Mouse (Mus musculus) forebrain, postnatal 0 days (tissue): Measurements from ENCODE around the gene Cmtm2b. TPM values are rescaled to one million over a fixed set of nuclear protein-coding genes. Genes with fewer than 3 reads are reported as not detected.

Source experiments
- ATAC-seq: fragments of 200-750 bp; cut with Nextera tagmentation; 2 replicates; pipeline ENCODE4 v1.8.0; 2017; ENCODE audit warnings: mild to moderate bottlenecking, moderate library complexity
- DNase-seq: peaks from one replicate; pipeline ENCODE4 v3.0.0-alpha.2; 2015
- H3K27ac ChIP-seq: fragments of 300-500 bp; sonication (generic); 2 replicates; pipeline ENCODE4 v1.5.1; 2014; ENCODE audit warnings: low read depth, mild to moderate bottlenecking, antibody characterized with exemption, low read length, moderate library complexity, mixed read lengths
- H3K27me3 ChIP-seq: fragments of 300-500 bp; sonication (generic); 2 replicates; pipeline ENCODE4 v1.6.1; 2014; ENCODE audit warnings: mild to moderate bottlenecking, low read length, mixed read lengths; ENCODE audit not compliant: insufficient read depth
- H3K36me3 ChIP-seq: fragments of 300-500 bp; sonication (generic); 2 replicates; pipeline ENCODE4 v1.6.1; 2014; ENCODE audit warnings: mild to moderate bottlenecking, moderate library complexity; ENCODE audit not compliant: insufficient read depth
- H3K4me1 ChIP-seq: fragments of 300-500 bp; sonication (generic); 2 replicates; pipeline ENCODE4 v1.6.1; 2014; ENCODE audit warnings: antibody characterized with exemption; ENCODE audit not compliant: insufficient read depth
- H3K4me2 ChIP-seq: fragments of 300-500 bp; sonication (generic); 2 replicates; pipeline ENCODE4 v1.6.1; 2014; ENCODE audit warnings: low read depth, mild to moderate bottlenecking, moderate library complexity
- H3K4me3 ChIP-seq: fragments of 300-500 bp; sonication (generic); 2 replicates; pipeline ENCODE4 v1.5.1; 2014; ENCODE audit warnings: low read depth, low read length, mixed read lengths
- H3K9ac ChIP-seq: fragments of 300-500 bp; sonication (generic); 2 replicates; pipeline ENCODE4 v1.6.1; 2014; ENCODE audit warnings: mild to moderate bottlenecking
- H3K9me3 ChIP-seq: fragments of 300-500 bp; sonication (generic); 2 replicates; pipeline ENCODE4 v1.6.1; 2016; ENCODE audit warnings: low read length
- CTCF ChIP-seq: sonication (generic); IDR thresholded peaks from 2 replicates; pipeline ENCODE4 v1.5.1; 2016; ENCODE audit warnings: antibody characterized with exemption, control low read depth, low read depth
- WGBS: fragments of 180-500 bp; shearing (Covaris S2); extraction: QIAGEN DNeasy Blood & Tissue Kit; methylation state at CpG from one replicate; pipeline ENCODE4 v1.1.7; 2014; 5-methylcytosine and 5-hydroxymethylcytosine counted together
- polyA plus RNA-seq: library from polyadenylated mRNA; unstranded; fragments of >200 nt; fragmentation: Nextera tagmentation; extraction: Ambion mirVana; gene quantifications from 2 replicates; pipeline ENCODE4 v1.2.1, GENCODE M21; 2015
- total RNA-seq: library from RNA; depleted of rRNA; stranded (reverse); fragments of >200 nt; gene quantifications from 2 replicates; pipeline ENCODE4 v1.2.3, GENCODE M21; 2014

The Cmtm2b gene
- total and polyA plus RNA-seq, 2 experiments from 2014 or later: not detected

- Histone ChIP-seq H3K9me3 (no peaks in the 10 kb centered on the region), H3K4me1 (no peaks in the 10 kb centered on the region), H3K4me3 (peak within 1 kb of the TSS; percentile 59), H3K9ac (peak within 1 kb of the TSS; percentile 73), H3K4me2 (peak within 1 kb of the TSS; percentile 96), H3K27ac (peak within 1 kb of the TSS; percentile 45; the same call in 1 of the 2 replicates), H3K27me3 (no peaks in the 10 kb centered on the region), H3K36me3 (no peaks in the 10 kb centered on the region)
- no peak for TF ChIP-seq CTCF
- no peak for ATAC-seq
- DNase-seq: no peak
- WGBS: 17% methylated on average over 17 of the region's 18 CpGs
These were observed 17.4 kb downstream of the Cmtm2b start, which contains the start of gene Cmtm3 for GRCm38 (mm10) chr8:104339229-104339982. TSS of gene Cmtm3 (plus strand) at chr8:104339410.

GRCm38 (mm10) chr8:104339983-104340232, 17.9 kb downstream of the Cmtm2b start:
- peak overlapping the region; percentile 45; the same call in 1 of the 2 replicates for H3K27ac ChIP-seq
- no peak for ATAC-seq

GRCm38 (mm10) chr8:104340233-104341105, 18.4 kb downstream of the Cmtm2b start:
- H3K9ac ChIP-seq: peak overlapping the region; percentile 73
- no peaks in the 10 kb centered on the region; the same call in 1 of the 2 replicates for H3K36me3 ChIP-seq
- DNase-seq (peak; percentile 71), ATAC-seq (peak; percentile 79)
- peak overlapping the region; percentile 71 for H3K27ac ChIP-seq
- peak overlapping the region; percentile 59 for H3K4me3 ChIP-seq
- TF ChIP-seq CTCF: peak; percentile 76
- H3K4me2 ChIP-seq: peak overlapping the region; percentile 96
- H3K27me3 ChIP-seq: no peaks in the 10 kb centered on the region
- 1% methylated on average over 54 of the region's 54 CpGs for WGBS
- H3K4me1 ChIP-seq: no peaks in the 10 kb centered on the region
- no peaks in the 10 kb centered on the region for H3K9me3 ChIP-seq

More at GRCm38 (mm10) chr8:104339983-104340232, 17.9 kb downstream of the Cmtm2b start:
- Histone ChIP-seq H3K9me3 (no peaks in the 10 kb centered on the region), H3K4me3 (peak overlapping the region; percentile 59), H3K36me3 (no peaks in the 10 kb centered on the region), H3K4me2 (peak overlapping the region; percentile 96), H3K4me1 (no peaks in the 10 kb centered on the region), H3K27me3 (no peaks in the 10 kb centered on the region), H3K9ac (peak overlapping the region; percentile 73)
- no peak for TF ChIP-seq CTCF
- no peak for DNase-seq
- 1% methylated on average over 6 of the region's 6 CpGs for WGBS

GRCm38 (mm10) chr8:104341106-104341561, 19.1 kb downstream of the Cmtm2b start:
- DNase-seq (peak; percentile 80), ATAC-seq (peak; percentile 63)
- TF ChIP-seq CTCF: no peak
- H3K27ac ChIP-seq: peak overlapping the region; percentile 71
- H3K9ac ChIP-seq: peak overlapping the region; percentile 73
- no peaks in the 10 kb centered on the region; the same call in 1 of the 2 replicates for H3K36me3 ChIP-seq
- no peaks in the 10 kb centered on the region for H3K27me3 ChIP-seq
- peak overlapping the region; percentile 59 for H3K4me3 ChIP-seq
- no peaks in the 10 kb centered on the region for H3K4me1 ChIP-seq
- peak overlapping the region; percentile 96 for H3K4me2 ChIP-seq
- WGBS: 4% methylated on average over 24 of the region's 24 CpGs
- no peaks in the 10 kb centered on the region for H3K9me3 ChIP-seq

GRCm38 (mm10) chr8:104341678-104342077, 19.6 kb downstream of the Cmtm2b start:
- peak overlapping the region; percentile 96 for H3K4me2 ChIP-seq
- H3K27me3 ChIP-seq: no peaks in the 10 kb centered on the region
- H3K9me3 ChIP-seq: no peaks in the 10 kb centered on the region
- 50% methylated on average over 6 of the region's 6 CpGs for WGBS
- no peak overlapping the region for H3K27ac ChIP-seq
- no peak for ATAC-seq
- no peaks in the 10 kb centered on the region; the same call in none of the 2 replicates for H3K36me3 ChIP-seq
- no peak overlapping the region for H3K9ac ChIP-seq
- H3K4me3 ChIP-seq: peak overlapping the region; percentile 59
- TF ChIP-seq CTCF: no peak
- no peak for DNase-seq
- H3K4me1 ChIP-seq: no peaks in the 10 kb centered on the region

- WGBS: 78% methylated on average over 5 of the region's 5 CpGs
- no peak for ATAC-seq
- Histone ChIP-seq H3K4me3 (no peak overlapping the region), H3K36me3 (peaks cover under 1% of the 10 kb centered on the region), H3K4me2 (no peak overlapping the region), H3K27me3 (no peaks in the 10 kb centered on the region), H3K9ac (no peak overlapping the region), H3K9me3 (no peaks in the 10 kb centered on the region), H3K27ac (no peak overlapping the region), H3K4me1 (no peaks in the 10 kb centered on the region)
- TF ChIP-seq CTCF: no peak
- no peak for DNase-seq
These were observed 20.4 kb downstream of the Cmtm2b start for GRCm38 (mm10) chr8:104342426-104342825.
